Mouse (Mus musculus) layer of hippocampus, adult 11-12 months (tissue): ENCODE results near the gene Fut8.
"Not testable (repeated sequence)": the region's sequence is repeated elsewhere in the genome, so short reads cannot be mapped to it uniquely, and the experiment has no call there.

Experiments
- DNase-seq: peaks from one replicate; pipeline ENCODE4 v3.0.0; 2022; ENCODE audit warnings: low spot score

Fut8 gene

GRCm38 (mm10) chr12:77500439-77501055, 262.6 kb downstream of the Fut8 start:
- no peak for DNase-seq

- DNase-seq, result no peak
Observed at GRCm38 (mm10) chr12:77501466-77502240, 263.7 kb downstream of the Fut8 start.

DNA sequence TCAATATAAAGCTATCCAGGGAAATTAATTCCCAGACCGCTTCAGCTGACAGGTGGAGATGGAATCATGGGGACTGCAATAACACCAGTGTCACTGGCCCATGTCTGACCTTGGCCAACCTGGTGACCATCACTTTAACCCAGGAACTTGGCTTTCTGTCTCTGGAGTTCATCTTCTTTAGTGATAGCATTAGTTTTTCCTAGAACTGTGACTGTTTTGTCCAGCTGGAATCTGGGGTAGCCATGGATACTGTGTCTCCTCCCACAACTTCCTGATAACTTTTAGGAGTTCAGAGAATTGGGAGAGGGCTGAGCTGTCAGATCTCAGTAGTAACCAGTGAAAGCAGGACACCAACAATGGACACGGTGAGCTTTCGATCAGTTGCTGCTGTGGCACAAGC, 264.3 kb downstream of the Fut8 start:
- DNase-seq, result no peak

DNA sequence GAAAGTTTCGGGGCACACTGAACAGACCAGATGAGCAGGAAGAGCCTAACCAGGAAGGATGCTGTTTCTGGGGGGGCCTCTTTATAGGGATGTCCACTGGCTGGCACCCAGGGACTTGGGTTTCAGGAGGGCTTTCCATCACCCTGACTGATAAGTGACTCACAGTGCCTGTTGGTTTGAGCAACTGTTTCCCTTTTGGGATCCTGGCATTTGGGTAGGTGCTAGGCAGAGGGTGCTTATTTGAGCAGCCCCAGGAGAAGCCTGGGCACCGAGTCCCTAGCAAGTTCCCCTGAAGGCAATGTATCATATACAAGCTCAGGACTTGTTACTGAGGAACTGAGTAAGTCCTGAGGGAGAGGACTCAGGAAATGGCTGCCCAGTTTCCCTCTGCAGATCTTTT, 267.5 kb downstream of the Fut8 start:
- DNase-seq, result no peak

GRCm38 (mm10) chr12:77507770-77508169, 269.8 kb downstream of the Fut8 start:
- no peak for DNase-seq

DNA sequence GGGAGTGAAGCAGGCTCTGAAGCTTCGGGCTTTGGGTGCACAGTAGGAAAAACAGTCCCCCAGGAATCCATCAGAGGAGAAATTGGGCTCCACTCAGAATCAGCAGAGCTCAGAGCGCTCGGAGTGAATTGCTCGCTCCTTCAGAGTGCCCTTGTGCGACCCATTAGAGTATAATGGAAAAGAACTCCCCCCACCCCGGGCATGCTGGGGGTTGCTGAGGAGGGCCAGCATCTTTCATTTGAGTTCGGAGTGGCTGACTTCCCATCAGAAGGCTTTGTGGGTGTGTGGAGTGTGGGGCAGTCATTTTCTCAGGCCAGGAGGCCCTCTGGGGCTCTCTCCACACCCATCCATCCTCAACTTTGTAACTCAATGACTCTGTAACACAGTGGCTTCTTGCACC, 272.8 kb downstream of the Fut8 start:
- no peak for DNase-seq

DNA sequence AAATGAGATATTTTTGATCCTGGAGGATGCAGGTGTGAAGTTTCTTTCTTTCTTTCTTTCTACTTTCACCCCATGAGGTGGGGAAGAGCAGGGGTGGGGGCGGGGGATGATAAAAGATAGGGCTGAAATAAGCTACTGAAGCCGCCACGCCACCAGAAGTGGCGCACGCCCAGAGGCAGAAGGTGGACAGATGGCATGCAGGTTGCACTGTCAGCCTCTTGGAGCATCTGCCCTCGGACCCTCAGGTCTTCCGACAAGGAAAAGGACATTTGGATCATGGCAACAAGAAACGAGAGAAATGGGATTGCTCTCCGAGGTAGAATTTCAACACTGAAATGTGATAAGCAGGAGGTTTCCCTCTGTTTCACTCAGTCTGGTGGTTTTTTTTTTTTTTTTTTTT, 273.3 kb downstream of the Fut8 start:
- DNase-seq, result no peak

GRCm38 (mm10) chr12:77511631-77512030, 273.7 kb downstream of the Fut8 start:
- no peak for DNase-seq

- no peak for DNase-seq
Observed at GRCm38 (mm10) chr12:77516805-77517204, 278.9 kb downstream of the Fut8 start.

GRCm38 (mm10) chr12:77517691-77518090, 279.8 kb downstream of the Fut8 start:
- no peak for DNase-seq

- no peak for DNase-seq
Observed at GRCm38 (mm10) chr12:77519534-77520102, 281.7 kb downstream of the Fut8 start.

GRCm38 (mm10) chr12:77524014-77524413, 286.1 kb downstream of the Fut8 start:
- DNase-seq, result not testable (repeated sequence)
